Mouse (Mus musculus): Measurements from ENCODE around the gene Chit1. TPM values are rescaled to one million over a fixed set of nuclear protein-coding genes. Genes with fewer than 3 reads are reported as not detected.

The Chit1 gene
- polyA plus RNA-seq, 1 experiment from 2014 or later: 1.4 TPM

DNA sequence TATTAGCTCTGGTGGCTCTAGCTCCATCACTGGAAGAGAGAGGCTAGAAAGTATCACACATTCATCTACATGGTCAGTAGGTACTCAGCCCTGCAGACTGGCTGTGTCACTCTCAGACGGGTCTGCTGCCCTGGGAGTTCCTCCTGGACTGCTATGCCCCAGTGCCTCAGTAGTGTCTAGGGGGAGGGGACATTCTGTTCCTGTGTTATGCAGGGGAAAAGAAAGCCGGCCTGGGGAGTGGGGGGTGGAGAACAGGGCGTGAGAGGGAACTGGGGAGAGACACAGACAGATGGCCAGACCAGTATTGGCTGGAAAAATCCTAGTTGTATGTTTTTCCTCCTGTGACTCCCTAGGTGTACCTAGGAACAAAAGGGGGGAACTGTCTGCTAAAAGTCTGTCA is 25.0 kb upstream of the Chit1 start:
- Histone ChIP-seq H3K4me2 (ENCODE audit: low read depth, low read length) (no peak overlapping the region), H3K27me3 (ENCODE audit: control insufficient read depth, insufficient read depth, low read length) (no peaks in the 10 kb centered on the region), H3K9ac (replicated peaks; ENCODE audit: low read depth, low read length) (no peak overlapping the region), H3K36me3 (ENCODE audit: control insufficient read depth, insufficient read depth, low read length) (no peaks in the 10 kb centered on the region), H3K4me1 (ENCODE audit: control insufficient read depth, insufficient read depth, low read length) (no peaks in the 10 kb centered on the region), H3K27ac (ENCODE audit: low read depth, low read length) (no peak overlapping the region), H3K9me3 (ENCODE audit: control insufficient read depth, low read length) (no peaks in the 10 kb centered on the region), H3K4me3 (ENCODE audit: low read depth, low read length) (no peak overlapping the region)
- 0 out of 2 replicates have a peak, but pooled peaks have one; percentile 14 for ATAC-seq (ENCODE audit: low read depth)
- WGBS: 12% methylated on average over 3 of the region's 3 CpGs

DNA sequence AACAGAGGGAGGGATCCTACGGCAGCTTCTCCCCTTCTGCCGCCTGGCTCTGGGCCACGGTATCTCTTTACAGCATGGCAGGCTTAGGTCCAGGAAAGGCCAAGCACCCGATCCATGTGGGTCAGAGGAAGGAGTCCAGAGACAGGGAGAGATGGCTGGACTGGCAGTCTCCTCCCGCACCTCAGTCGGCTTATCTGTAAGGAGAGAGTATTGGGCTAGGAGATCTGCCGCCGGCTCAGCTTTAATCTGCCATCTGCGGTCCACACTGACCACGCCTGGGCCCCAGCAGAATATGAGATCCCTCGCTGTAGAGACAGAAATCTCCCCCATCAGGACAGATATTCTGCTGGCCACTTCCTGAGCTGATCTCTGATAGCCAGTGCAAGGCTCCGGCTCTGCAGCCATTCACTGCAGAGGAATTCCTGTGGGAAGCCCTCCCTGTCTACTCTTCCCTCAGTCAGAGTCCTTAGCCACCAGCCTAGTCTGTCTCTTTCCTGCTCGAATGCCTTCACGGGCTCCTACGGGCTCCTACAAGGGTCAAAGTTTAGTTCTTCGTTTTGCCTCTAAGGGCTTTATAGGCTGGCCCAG is 24.1 kb upstream of the Chit1 start:
- Histone ChIP-seq H3K4me2 (ENCODE audit: low read depth, low read length) (no peak overlapping the region), H3K9ac (replicated peaks; ENCODE audit: low read depth, low read length) (no peak overlapping the region), H3K36me3 (ENCODE audit: control insufficient read depth, insufficient read depth, low read length) (no peaks in the 10 kb centered on the region), H3K27ac (ENCODE audit: low read depth, low read length) (no peak overlapping the region), H3K9me3 (ENCODE audit: control insufficient read depth, low read length) (no peaks in the 10 kb centered on the region), H3K4me3 (ENCODE audit: low read depth, low read length) (no peak overlapping the region), H3K27me3 (ENCODE audit: control insufficient read depth, insufficient read depth, low read length) (no peaks in the 10 kb centered on the region), H3K4me1 (ENCODE audit: control insufficient read depth, insufficient read depth, low read length) (no peaks in the 10 kb centered on the region)
- WGBS: 57% methylated on average over 16 of the region's 16 CpGs
- no peak for ATAC-seq (ENCODE audit: low read depth)

DNA sequence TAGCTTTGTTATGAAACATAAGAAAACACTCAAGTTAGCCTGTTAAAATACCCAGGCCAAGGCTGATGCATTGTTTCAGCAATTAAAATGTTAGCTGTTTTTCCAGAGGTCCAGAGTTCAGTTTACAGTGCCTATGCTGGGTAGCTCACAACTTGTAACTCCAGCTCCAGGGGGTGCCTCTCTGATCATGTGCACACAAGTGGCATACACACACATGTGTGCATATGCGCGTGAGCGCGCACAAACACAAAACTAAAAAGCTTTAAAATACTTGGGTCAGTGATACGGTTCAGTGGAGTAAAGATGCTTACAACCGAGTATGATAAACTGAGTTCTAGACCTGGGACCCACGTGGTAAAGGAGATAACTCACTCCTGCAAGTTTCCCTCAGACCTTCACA is 22.0 kb upstream of the Chit1 start:
- Histone ChIP-seq H3K4me3 (ENCODE audit: low read depth, low read length) (no peak overlapping the region), H3K9ac (replicated peaks; ENCODE audit: low read depth, low read length) (no peak overlapping the region), H3K36me3 (ENCODE audit: control insufficient read depth, insufficient read depth, low read length) (no peaks in the 10 kb centered on the region), H3K9me3 (ENCODE audit: control insufficient read depth, low read length) (no peaks in the 10 kb centered on the region), H3K4me1 (ENCODE audit: control insufficient read depth, insufficient read depth, low read length) (0 out of 2 replicates have a peak, but pooled peaks cover 10% of the 10 kb centered on the region), H3K27me3 (ENCODE audit: control insufficient read depth, insufficient read depth, low read length) (no peaks in the 10 kb centered on the region), H3K4me2 (ENCODE audit: low read depth, low read length) (no peak overlapping the region), H3K27ac (ENCODE audit: low read depth, low read length) (no peak overlapping the region)
- WGBS: 88% methylated on average over 7 of the region's 7 CpGs
- no peak for ATAC-seq (ENCODE audit: low read depth)

DNA sequence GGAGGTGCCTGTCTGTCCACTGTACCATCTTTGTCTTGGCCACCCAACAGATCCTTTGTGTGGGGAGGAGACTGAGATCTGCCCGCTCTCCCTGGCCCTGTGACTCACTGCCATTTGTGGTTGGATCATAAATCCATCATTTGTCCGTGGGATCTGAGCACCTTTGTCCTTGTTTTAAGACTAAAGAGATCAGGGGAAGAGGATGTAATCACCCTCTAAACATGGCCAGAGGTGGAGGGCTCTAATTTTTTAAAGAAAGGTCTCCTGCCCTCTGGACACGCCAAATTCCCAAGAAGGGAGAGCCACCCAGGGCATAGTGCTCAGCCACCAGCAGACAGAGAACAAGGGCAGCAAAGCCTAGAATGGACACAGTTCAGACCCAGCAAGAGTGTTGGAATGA is 19.2 kb upstream of the Chit1 start:
- Histone ChIP-seq H3K27me3 (ENCODE audit: control insufficient read depth, insufficient read depth, low read length) (no peaks in the 10 kb centered on the region), H3K36me3 (ENCODE audit: control insufficient read depth, insufficient read depth, low read length) (no peaks in the 10 kb centered on the region), H3K27ac (ENCODE audit: low read depth, low read length) (no peak overlapping the region), H3K9ac (replicated peaks; ENCODE audit: low read depth, low read length) (no peak overlapping the region), H3K4me1 (ENCODE audit: control insufficient read depth, insufficient read depth, low read length) (peaks cover 20% of the 10 kb centered on the region; the same call in 1 of the 2 replicates), H3K9me3 (ENCODE audit: control insufficient read depth, low read length) (no peaks in the 10 kb centered on the region), H3K4me3 (ENCODE audit: low read depth, low read length) (no peak overlapping the region), H3K4me2 (ENCODE audit: low read depth, low read length) (no peak overlapping the region)
- no peak for ATAC-seq (ENCODE audit: low read depth)
- WGBS: 67% methylated on average over 3 of the region's 3 CpGs

DNA sequence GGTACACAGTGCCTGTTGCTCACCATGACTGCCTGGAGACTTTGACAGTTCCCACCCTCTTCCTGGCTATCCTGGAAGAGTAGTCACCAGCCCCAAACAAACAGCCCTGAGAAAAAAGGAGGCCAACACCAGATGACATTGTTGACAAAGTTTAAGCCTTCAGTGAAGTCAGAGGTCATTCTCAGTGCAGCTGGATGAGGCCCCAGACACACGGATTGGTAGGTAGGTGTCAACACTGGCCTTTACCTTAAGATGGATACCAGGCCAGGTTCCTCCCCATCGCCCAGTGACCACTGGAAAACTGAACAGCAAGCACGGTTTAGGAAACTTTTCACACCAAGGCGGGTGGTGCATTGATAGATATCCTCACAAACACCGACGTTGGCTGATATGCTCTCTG is 18.7 kb upstream of the Chit1 start:
- H3K4me2 ChIP-seq (ENCODE audit: low read depth, low read length): peak overlapping the region; percentile 89
- H3K27ac ChIP-seq (ENCODE audit: low read depth, low read length): peak overlapping the region; percentile 80
- H3K9ac ChIP-seq (replicated peaks; ENCODE audit: low read depth, low read length): peak overlapping the region; percentile 74
- ATAC-seq (ENCODE audit: low read depth): no peak
- WGBS: 39% methylated on average over 6 of the region's 6 CpGs
- H3K4me1 ChIP-seq (ENCODE audit: control insufficient read depth, insufficient read depth, low read length): peaks cover 24% of the 10 kb centered on the region; the same call in 1 of the 2 replicates
- H3K4me3 ChIP-seq (ENCODE audit: low read depth, low read length): peak overlapping the region; percentile 41; the same call in 1 of the 2 replicates
- H3K27me3 ChIP-seq (ENCODE audit: control insufficient read depth, insufficient read depth, low read length): no peaks in the 10 kb centered on the region
- no peaks in the 10 kb centered on the region for H3K36me3 ChIP-seq (ENCODE audit: control insufficient read depth, insufficient read depth, low read length)
- no peaks in the 10 kb centered on the region for H3K9me3 ChIP-seq (ENCODE audit: control insufficient read depth, low read length)

DNA sequence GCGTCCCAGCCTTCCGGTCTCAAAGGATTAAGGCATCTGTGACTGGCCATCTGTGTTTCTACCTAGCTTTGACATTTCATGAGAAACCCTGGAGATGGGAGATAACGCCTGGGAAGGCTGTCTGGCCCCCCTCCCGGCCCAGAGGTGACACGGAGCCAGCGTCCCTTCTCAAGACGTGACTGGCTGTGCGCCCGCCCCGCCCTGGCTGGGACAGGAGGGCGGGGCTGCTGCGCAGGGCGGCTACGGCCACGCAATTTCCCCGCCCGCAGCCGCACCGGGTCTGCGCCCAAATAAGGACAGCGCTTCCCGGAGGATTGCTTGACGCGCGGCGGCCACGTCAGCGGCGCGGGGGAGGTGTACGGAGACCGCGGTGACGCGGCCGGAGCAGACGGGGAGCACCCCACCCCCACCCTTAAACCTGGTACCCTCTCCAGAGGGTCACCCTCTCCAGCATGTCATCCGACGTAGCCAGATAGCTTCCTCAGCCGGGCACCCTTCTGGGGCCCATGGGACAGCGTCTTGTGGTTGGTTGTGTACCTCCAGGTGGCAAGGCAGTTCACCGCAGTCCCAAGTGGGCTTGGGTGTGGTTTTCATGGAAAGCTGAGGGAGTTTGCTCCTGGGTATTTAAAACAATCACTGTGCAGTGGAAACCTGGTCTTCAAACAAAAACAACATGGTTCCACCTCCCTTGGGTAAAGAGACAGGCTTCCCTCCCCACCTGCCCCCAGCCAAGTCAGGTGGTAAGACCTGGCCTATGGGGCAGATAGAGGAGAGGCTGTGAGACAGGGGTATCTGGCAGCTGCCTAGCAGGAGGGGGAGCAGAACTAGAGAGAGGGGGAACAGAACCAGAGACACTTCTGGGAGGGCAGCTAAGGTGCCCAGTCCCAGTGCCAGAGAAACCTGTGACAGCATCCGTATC is 17.9 kb upstream of the Chit1 start:
- ATAC-seq (ENCODE audit: low read depth): peak; percentile 83
- Histone ChIP-seq H3K27me3 (ENCODE audit: control insufficient read depth, insufficient read depth, low read length) (no peaks in the 10 kb centered on the region), H3K4me3 (ENCODE audit: low read depth, low read length) (peak overlapping the region; percentile 41), H3K27ac (ENCODE audit: low read depth, low read length) (peak overlapping the region; percentile 80), H3K9me3 (ENCODE audit: control insufficient read depth, low read length) (no peaks in the 10 kb centered on the region), H3K4me1 (ENCODE audit: control insufficient read depth, insufficient read depth, low read length) (peaks cover 29% of the 10 kb centered on the region), H3K4me2 (ENCODE audit: low read depth, low read length) (peak overlapping the region; percentile 89), H3K9ac (replicated peaks; ENCODE audit: low read depth, low read length) (peak overlapping the region; percentile 74), H3K36me3 (ENCODE audit: control insufficient read depth, insufficient read depth, low read length) (no peaks in the 10 kb centered on the region)
- 2% methylated on average over 38 of the region's 43 CpGs for WGBS

DNA sequence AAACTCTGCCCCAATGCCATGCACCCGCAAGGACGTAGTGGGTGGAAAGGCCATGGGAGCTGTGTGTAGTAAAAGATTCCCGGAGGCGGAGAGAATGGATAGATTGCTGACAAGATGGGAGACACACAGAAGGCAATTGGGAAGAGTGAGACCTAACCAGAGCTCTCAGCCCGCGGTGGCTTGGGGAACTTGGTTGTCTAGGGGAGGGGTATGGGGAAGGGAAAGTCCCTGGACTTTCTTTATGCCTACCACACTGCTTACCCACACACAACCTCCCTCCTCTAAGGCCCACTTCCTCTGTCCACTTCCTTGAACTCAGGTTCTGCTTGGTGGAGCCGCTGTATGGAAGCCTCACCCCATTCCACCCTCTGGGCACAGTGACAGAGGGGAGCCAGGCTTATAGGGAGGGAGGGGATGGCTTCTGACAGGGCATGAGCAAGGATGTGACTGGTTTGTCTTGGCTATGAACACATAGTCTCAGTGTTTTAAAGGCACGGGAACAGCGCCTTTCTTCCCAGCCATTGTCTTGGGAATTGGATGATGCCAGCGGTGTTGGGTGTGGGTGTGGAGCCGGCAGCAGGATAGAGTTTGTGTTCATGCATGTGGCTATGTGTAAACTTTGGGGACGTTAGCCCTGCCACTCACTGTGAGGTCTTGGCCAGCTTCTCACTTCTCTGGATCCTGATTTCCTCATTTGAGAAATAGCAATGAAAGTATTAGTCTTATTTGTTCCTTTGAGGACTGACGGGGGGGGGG is 17.1 kb upstream of the Chit1 start:
- no peaks in the 10 kb centered on the region for H3K9me3 ChIP-seq (ENCODE audit: control insufficient read depth, low read length)
- H3K4me3 ChIP-seq (ENCODE audit: low read depth, low read length): no peak overlapping the region; the same call in 1 of the 2 replicates
- no peaks in the 10 kb centered on the region for H3K36me3 ChIP-seq (ENCODE audit: control insufficient read depth, insufficient read depth, low read length)
- no peaks in the 10 kb centered on the region for H3K27me3 ChIP-seq (ENCODE audit: control insufficient read depth, insufficient read depth, low read length)
- H3K4me2 ChIP-seq (ENCODE audit: low read depth, low read length): peak overlapping the region; percentile 89; the same call in 1 of the 2 replicates
- H3K4me1 ChIP-seq (ENCODE audit: control insufficient read depth, insufficient read depth, low read length): peaks cover 36% of the 10 kb centered on the region
- H3K27ac ChIP-seq (ENCODE audit: low read depth, low read length): peak overlapping the region; percentile 80
- H3K9ac ChIP-seq (replicated peaks; ENCODE audit: low read depth, low read length): peak overlapping the region; percentile 74; the same call in 1 of the 2 replicates
- WGBS: 62% methylated on average over 13 of the region's 13 CpGs
- 0 out of 2 replicates have a peak, but pooled peaks have one; percentile 5 for ATAC-seq (ENCODE audit: low read depth)

DNA sequence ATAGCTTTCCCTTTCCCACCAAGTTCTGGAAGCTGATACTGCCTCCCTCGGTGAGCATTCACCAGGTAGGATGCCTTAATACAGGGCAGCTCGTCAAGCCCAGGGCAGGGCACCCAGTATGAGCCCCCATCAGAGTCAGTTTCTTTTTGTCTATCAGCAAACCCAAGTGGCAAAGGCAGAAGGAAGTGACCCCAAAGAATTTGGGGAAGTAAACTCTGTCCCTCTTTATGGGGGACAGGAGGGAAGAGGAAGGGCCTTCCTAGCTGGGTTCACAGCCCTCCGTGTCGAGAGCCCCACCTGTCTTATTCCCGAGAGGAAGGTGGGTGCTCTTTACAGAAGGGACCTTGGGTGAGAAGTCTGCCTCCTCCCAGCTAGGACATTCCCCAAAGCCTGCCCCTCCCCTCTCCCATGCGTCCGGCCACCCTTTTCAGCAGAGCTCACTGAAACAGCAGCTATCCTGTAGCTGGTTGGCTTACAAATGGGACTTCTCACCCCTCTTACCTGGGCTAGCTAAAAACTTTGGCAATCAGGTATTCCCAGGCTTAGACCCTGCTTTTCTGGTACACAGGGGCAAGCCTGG is 15.9 kb upstream of the Chit1 start:
- Histone ChIP-seq H3K4me3 (ENCODE audit: low read depth, low read length) (no peak overlapping the region), H3K9ac (replicated peaks; ENCODE audit: low read depth, low read length) (no peak overlapping the region), H3K27me3 (ENCODE audit: control insufficient read depth, insufficient read depth, low read length) (no peaks in the 10 kb centered on the region), H3K27ac (ENCODE audit: low read depth, low read length) (no peak overlapping the region), H3K4me2 (ENCODE audit: low read depth, low read length) (no peak overlapping the region), H3K9me3 (ENCODE audit: control insufficient read depth, low read length) (no peaks in the 10 kb centered on the region), H3K36me3 (ENCODE audit: control insufficient read depth, insufficient read depth, low read length) (no peaks in the 10 kb centered on the region), H3K4me1 (ENCODE audit: control insufficient read depth, insufficient read depth, low read length) (peaks cover 38% of the 10 kb centered on the region)
- no peak for ATAC-seq (ENCODE audit: low read depth)
- 70% methylated on average over 7 of the region's 7 CpGs for WGBS
